Mouse (Mus musculus) erythroblast, adult 5-6 weeks (primary cell): Measurements from ENCODE around the gene Ipo8. TPM values are rescaled to one million over a fixed set of nuclear protein-coding genes. Genes with fewer than 3 reads are reported as not detected.

Source experiments
- ATAC-seq: replicated peaks from 2 replicates; pipeline ENCODE4 v1.8.0; 2016; ENCODE audit warnings: moderate number of reproducible peaks, mild to moderate bottlenecking, moderate TSS enrichment, inconsistent platforms; ENCODE audit not compliant: poor library complexity, low FRiP score, severe bottlenecking
- total RNA-seq, 2 experiments: library from RNA; stranded (forward) in 1 of 2; stranded (reverse) in 1 of 2; fragments of 150-400 nt in 1 of 2; fragments of 200-764, 138-1000 nt in 1 of 2; gene quantifications; 2 replicates each; pipeline versions ENCODE4 v1.2.3 to v1.2.4; 2015 to 2017; ENCODE audit warnings: low replicate concordance in 2 of 2

Ipo8 gene
- total RNA-seq (2015; ENCODE audit: low replicate concordance) (5.2 and 11.1 TPM in 2 replicates), total RNA-seq (2017; ENCODE audit: low replicate concordance) (7.4 and 15.7 TPM in 2 replicates)

- ATAC-seq = peak; percentile 92
These were observed at the start of gene Ipo8 for GRCm38 (mm10) chr6:148830748-148831727. Gene Ipo8 (minus strand): TSS chr6:148831467.

- no peak for ATAC-seq
These were observed 42.6 kb upstream of the Ipo8 start for GRCm38 (mm10) chr6:148873911-148874310.

DNA sequence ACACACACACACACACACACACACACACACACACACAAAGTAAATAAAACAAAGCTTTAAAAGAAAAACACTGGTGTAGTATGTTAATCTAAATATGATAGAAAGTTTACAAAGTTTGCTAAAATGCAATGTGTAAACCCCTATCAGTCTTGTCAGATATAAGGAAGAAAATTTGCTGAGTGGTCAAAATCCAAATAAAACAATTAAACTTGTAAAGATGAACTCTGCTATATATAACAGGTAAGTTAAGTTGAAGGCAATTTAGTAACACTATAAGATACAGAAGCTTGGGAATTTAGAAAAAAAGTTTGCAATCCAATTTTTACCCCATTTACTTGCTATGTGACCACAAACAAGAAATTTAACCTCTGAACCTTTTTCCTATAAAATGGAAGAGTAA is 14.4 kb upstream of the Ipo8 start:
- no peak for ATAC-seq

DNA sequence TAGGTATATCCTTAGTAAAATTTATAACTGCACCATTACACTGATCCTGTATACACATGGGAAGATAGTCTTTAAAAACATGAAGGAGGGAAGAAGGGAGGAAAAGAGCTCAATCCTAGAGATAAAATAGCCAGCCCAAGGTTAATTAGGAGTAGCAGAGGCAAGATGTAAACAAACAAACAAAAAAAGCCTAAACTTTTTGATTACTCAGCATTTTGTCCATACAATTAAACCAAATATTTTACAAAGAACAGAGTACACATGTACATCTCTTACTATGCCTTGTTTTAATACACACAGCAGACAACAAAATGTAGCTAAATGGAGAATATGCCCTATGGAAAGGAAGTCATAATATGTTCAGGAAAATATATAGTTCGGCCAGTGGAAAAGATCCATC is 10.5 kb upstream of the Ipo8 start:
- no peak for ATAC-seq

- ATAC-seq = no peak
These were observed 7.2 kb upstream of the Ipo8 start for GRCm38 (mm10) chr6:148838460-148838859.

GRCm38 (mm10) chr6:148831728-148832121 is 458 bp upstream of the Ipo8 start:
- no peak for ATAC-seq

DNA sequence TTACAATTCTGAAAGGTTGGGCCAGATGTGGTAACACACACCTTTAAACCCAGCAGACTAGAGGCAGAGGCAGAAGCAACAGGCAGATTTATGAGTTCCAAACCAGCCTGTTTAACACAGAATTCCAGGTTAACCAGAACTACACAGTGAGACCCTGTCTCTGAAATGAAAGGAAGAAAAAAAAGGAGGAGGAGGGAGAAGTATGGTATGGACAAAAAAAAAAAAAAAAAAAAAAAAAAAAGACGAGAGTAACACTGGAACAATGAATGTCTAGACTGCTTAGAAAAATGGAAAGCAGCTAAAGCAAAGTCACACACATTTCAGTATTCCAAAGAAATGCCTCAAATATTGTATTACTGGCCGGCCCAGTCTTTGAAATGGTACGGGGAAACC is 916 bp downstream of the Ipo8 start:
- no peak for ATAC-seq

- no peak for ATAC-seq
These were observed 5.1 kb downstream of the Ipo8 start for GRCm38 (mm10) chr6:148826119-148826518.

- ATAC-seq = 0 out of 2 replicates have a peak, but pooled peaks have one; percentile 24
These were observed 12.5 kb downstream of the Ipo8 start for GRCm38 (mm10) chr6:148818624-148819343.

DNA sequence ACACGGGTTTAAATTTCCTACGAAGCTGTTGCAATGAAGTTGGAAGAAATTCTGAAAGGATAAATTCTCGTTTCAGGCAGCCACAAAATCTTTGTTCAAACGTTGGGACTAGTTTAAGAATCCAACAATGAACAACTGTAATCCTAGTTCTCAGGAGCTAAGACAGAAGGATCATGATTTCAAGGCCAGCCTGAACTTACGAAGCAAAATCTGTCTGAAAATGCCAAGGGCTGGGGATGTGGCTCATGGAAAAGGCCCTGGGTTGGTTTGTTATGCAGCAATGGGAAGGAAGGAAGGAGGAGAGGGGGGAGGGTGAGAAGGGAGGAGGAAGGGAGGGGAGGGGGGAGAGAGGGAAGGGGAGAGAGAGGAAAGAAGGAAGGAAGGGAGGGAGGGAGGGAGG is 14.5 kb downstream of the Ipo8 start:
- ATAC-seq = no peak

DNA sequence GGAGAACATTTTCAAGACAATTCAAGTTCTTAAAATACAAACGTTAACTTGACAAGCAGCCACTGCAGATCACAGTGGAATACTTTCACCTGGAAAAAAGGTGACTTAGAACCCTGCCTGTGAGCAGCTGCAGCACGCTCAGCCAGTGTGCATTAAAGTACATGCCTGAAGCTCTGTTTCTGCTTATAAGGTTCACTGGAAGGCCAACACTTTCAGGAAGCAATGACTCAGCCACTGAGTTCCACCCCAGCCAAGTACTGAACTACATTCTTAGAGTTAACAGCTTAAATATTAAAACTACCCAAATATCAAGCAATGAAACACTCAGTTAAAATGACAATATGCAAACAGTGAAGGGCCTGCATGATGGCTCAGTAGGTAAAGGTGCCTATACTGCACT is 20.1 kb downstream of the Ipo8 start:
- ATAC-seq = no peak

DNA sequence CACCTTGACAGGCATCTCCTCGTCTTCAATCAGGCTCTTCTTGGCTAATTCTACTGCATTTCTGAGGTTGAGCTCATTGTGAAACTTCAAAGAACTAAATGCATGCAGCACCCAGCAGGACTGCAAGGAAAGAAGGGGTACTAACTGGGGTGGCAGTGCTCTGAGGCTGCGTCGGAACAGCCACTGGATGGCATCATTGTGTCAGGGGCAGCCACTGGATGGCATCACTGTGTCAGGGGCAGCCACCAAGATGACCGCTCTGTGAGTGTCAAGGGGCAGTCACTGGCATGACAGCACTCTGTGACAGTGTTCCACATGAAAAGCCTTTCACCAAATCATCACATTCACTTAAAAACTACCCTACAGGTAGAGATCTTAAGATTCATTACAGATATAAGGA is 31.5 kb downstream of the Ipo8 start:
- ATAC-seq = no peak

- no peak for ATAC-seq
These were observed 36.1 kb downstream of the Ipo8 start for GRCm38 (mm10) chr6:148795145-148795544.

- ATAC-seq = no peak
These were observed 42.1 kb downstream of the Ipo8 start for GRCm38 (mm10) chr6:148789010-148789673.

- ATAC-seq = no peak
These were observed 45.1 kb downstream of the Ipo8 start for GRCm38 (mm10) chr6:148786186-148786585.

DNA sequence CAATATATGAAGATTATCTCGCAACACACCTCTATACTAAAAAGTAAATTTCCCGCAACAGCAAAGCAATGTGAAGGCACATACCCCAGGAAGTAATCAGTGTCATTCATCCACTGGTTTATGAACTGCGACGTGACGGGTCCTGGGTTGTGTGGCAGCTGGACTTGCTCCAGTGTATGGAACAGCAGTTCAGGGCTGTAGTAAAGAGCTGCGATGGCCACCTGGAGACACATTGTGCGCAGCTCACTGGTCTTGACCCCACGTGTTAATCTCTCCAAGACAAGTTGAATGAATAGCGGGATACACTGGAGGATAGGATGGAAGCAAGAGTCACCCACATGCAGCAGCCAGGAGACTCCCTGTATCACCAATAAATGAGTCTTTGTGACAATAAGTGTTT is 46.8 kb downstream of the Ipo8 start:
- no peak for ATAC-seq

DNA sequence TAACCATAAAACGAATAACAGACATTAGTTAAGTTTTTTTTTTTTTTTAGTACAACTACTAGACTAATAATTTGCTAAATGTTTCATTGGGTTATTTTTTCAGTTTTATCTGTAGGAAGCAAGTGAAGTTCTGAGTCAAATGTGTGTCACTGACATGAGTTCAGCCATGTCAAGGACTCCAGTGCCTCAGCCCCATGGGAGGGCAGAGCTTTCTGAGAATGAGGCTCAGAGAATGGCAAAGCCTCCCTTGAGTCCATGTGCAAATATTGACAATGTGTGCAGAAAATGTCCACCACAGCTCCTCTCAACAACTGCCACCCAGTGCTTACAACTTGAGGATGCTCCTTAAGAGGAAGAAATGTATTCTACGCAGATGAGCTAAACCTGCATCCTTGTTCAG is 55.0 kb downstream of the Ipo8 start:
- ATAC-seq = no peak

DNA sequence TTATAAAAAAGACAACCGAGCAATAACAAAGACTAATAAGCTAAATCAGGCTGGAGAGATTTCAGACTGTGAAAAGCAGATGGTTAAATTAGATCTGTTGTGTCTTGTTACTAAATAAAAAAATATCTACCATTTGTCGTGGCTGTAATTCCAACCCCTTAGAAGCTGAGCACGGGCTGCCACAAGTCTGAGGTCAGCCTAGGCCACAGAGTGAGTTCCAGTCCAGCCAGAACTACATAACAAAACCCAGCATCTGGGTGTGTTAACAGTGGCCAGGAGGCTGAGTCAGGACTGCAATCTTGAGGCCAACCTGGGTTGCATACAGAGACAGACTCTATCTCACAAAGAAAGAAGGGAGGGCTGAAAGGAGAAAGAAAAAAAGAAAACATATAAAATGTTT is 59.8 kb downstream of the Ipo8 start:
- no peak for ATAC-seq

DNA sequence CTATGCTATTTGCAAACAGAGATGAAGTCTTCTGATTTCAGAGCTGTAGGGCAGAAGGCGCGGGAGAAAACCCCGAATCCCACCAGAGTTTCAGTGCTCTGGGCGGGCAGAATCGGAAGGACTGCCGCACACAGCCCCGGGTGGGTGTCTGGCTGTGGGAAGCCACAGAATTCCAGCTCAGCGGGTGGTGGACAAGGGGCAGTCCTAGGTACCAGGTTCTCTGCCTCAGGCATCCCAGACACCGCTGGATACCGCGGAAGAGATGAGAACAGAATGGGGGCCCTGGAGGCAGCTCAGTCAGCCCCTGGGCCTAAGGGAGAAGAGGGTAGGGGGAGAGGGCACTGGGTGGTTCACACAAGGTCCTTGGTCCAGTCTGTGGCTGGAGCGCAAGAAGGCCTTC is 62.8 kb downstream of the Ipo8 start:
- no peak for ATAC-seq

GRCm38 (mm10) chr6:148767228-148767627 is 64.0 kb downstream of the Ipo8 start:
- ATAC-seq = no peak
